Mouse (Mus musculus): Measurements from ENCODE around the gene Astl.
A peak's percentile ranks its signal among the peaks of the same experiment; 100 is the strongest.

The Astl gene

GRCm38 (mm10) chr2:127369703-127370376 is 31.4 kb downstream of the Astl start:
- DNase-seq, result no peak

GRCm38 (mm10) chr2:127370561-127371483 is 32.4 kb downstream of the Astl start:
- no peak for DNase-seq

GRCm38 (mm10) chr2:127371484-127371861 is 33.0 kb downstream of the Astl start:
- no peak for DNase-seq

- DNase-seq, result no peak
Observed at GRCm38 (mm10) chr2:127372082-127372481, 33.6 kb downstream of the Astl start.

- no peak for DNase-seq
Observed at GRCm38 (mm10) chr2:127374131-127374530, 35.7 kb downstream of the Astl start.

GRCm38 (mm10) chr2:127375087-127375486 is 36.6 kb downstream of the Astl start:
- DNase-seq, result no peak

GRCm38 (mm10) chr2:127375759-127376341 is 37.4 kb downstream of the Astl start:
- peak; percentile 73 for DNase-seq

GRCm38 (mm10) chr2:127376423-127377051 is 38.1 kb downstream of the Astl start:
- DNase-seq, result no peak

- DNase-seq, result no peak
Observed at GRCm38 (mm10) chr2:127377942-127378610, 39.6 kb downstream of the Astl start.

GRCm38 (mm10) chr2:127378611-127378990 is 40.2 kb downstream of the Astl start:
- no peak for DNase-seq

GRCm38 (mm10) chr2:127379250-127379649 is 40.8 kb downstream of the Astl start:
- no peak for DNase-seq

- DNase-seq, result no peak
Observed at GRCm38 (mm10) chr2:127383881-127384280, 45.4 kb downstream of the Astl start.

- no peak for DNase-seq
Observed at GRCm38 (mm10) chr2:127387521-127387920, 49.1 kb downstream of the Astl start.

- DNase-seq, result no peak
Observed at GRCm38 (mm10) chr2:127390352-127390751, 51.9 kb downstream of the Astl start.

- DNase-seq, result no peak
Observed at GRCm38 (mm10) chr2:127390846-127391245, 52.4 kb downstream of the Astl start.

- no peak for DNase-seq
Observed at GRCm38 (mm10) chr2:127391323-127391722, 52.9 kb downstream of the Astl start.

GRCm38 (mm10) chr2:127394606-127395161 is 56.2 kb downstream of the Astl start:
- no peak for DNase-seq

- no peak for DNase-seq
Observed at GRCm38 (mm10) chr2:127398738-127399137, 60.3 kb downstream of the Astl start.
